Mouse (Mus musculus) heart, embryonic 16.5 days (tissue): Measurements from ENCODE around the gene Lrrc8b. TPM values are rescaled to one million over a fixed set of nuclear protein-coding genes. Genes with fewer than 3 reads are reported as not detected.

ENCODE experiments used
- ATAC-seq: fragments of 200-750 bp; cut with Nextera tagmentation; replicated peaks from 2 replicates; pipeline ENCODE4 v1.8.0; 2017; ENCODE audit warnings: moderate number of reproducible peaks; ENCODE audit not compliant: insufficient read depth, low FRiP score; ENCODE audit errors: extremely low read depth
- H3K27ac ChIP-seq: fragments of 300-500 bp; sonication (generic); 2 replicates; pipeline ENCODE4 v1.5.1; 2014; ENCODE audit warnings: mild to moderate bottlenecking, low read length, control low read depth, moderate library complexity
- H3K27me3 ChIP-seq: fragments of 300-500 bp; sonication (generic); 2 replicates; pipeline ENCODE4 v1.6.1; 2014; ENCODE audit warnings: low read length, mixed read lengths; ENCODE audit not compliant: control insufficient read depth, insufficient read depth
- H3K36me3 ChIP-seq: fragments of 300-500 bp; sonication (generic); 2 replicates; pipeline ENCODE4 v1.6.1; 2014; ENCODE audit not compliant: control insufficient read depth, insufficient read depth
- H3K4me1 ChIP-seq: fragments of 300-500 bp; sonication (generic); 2 replicates; pipeline ENCODE4 v1.6.1; 2014; ENCODE audit warnings: low read length, mixed read lengths; ENCODE audit not compliant: control insufficient read depth, insufficient read depth
- H3K4me2 ChIP-seq: fragments of 300-500 bp; sonication (generic); 2 replicates; pipeline ENCODE4 v1.6.1; 2014; ENCODE audit warnings: low read depth, mild to moderate bottlenecking, control low read depth, low read length
- H3K4me3 ChIP-seq: fragments of 300-500 bp; sonication (generic); 2 replicates; pipeline ENCODE4 v1.5.1; 2014; ENCODE audit warnings: mild to moderate bottlenecking, control low read depth, low read length
- H3K9ac ChIP-seq: fragments of 300-500 bp; sonication (generic); 2 replicates; pipeline ENCODE4 v1.6.1; 2014; ENCODE audit warnings: low read length, control low read depth
- H3K9me3 ChIP-seq: fragments of 300-500 bp; sonication (generic); replicated peaks from 2 replicates; pipeline ENCODE4 v1.6.1; 2016; ENCODE audit warnings: low read length; ENCODE audit not compliant: control insufficient read depth
- WGBS: fragments of 180-500 bp; shearing (Covaris S2); extraction: QIAGEN DNeasy Blood & Tissue Kit; methylation state at CpG from one replicate; pipeline ENCODE4 v1.1.7; 2014; 5-methylcytosine and 5-hydroxymethylcytosine counted together
- polyA plus RNA-seq: library from polyadenylated mRNA; unstranded; fragments of >200 nt; fragmentation: Nextera tagmentation; extraction: Ambion mirVana; gene quantifications from 2 replicates; pipeline ENCODE4 v1.2.1, GENCODE M21; 2015

Gene Lrrc8b
- polyA plus RNA-seq, 1 experiment from 2014 or later = 3.2 TPM

GRCm38 (mm10) chr5:105465550-105465949 lies 50.0 kb downstream of the Lrrc8b start:
- WGBS = 92% methylated on average over 8 of the region's 8 CpGs

GRCm38 (mm10) chr5:105466471-105466902 lies 50.9 kb downstream of the Lrrc8b start:
- Histone ChIP-seq H3K9ac (no peak overlapping the region), H3K27me3 (no peaks in the 10 kb centered on the region), H3K9me3 (no peaks in the 10 kb centered on the region), H3K4me1 (no peaks in the 10 kb centered on the region), H3K4me2 (no peak overlapping the region), H3K27ac (no peak overlapping the region), H3K4me3 (no peak overlapping the region), H3K36me3 (no peaks in the 10 kb centered on the region)
- no peak for ATAC-seq
- 89% methylated on average over 7 of the region's 7 CpGs for WGBS

More at GRCm38 (mm10) chr5:105465550-105465949, 50.0 kb downstream of the Lrrc8b start:
- no peak for ATAC-seq
- H3K27me3 ChIP-seq = no peaks in the 10 kb centered on the region
- no peak overlapping the region for H3K27ac ChIP-seq
- no peaks in the 10 kb centered on the region for H3K4me1 ChIP-seq
- H3K4me3 ChIP-seq = no peak overlapping the region
- H3K36me3 ChIP-seq = no peaks in the 10 kb centered on the region
- no peak overlapping the region for H3K9ac ChIP-seq
- H3K9me3 ChIP-seq = no peaks in the 10 kb centered on the region
- H3K4me2 ChIP-seq = no peak overlapping the region

- Histone ChIP-seq H3K27me3 (no peaks in the 10 kb centered on the region), H3K4me3 (no peak overlapping the region), H3K9me3 (no peaks in the 10 kb centered on the region), H3K4me1 (no peaks in the 10 kb centered on the region), H3K36me3 (no peaks in the 10 kb centered on the region), H3K4me2 (no peak overlapping the region), H3K27ac (no peak overlapping the region), H3K9ac (no peak overlapping the region)
- ATAC-seq = no peak
- WGBS = 85% methylated on average over 10 of the region's 10 CpGs
Observed at GRCm38 (mm10) chr5:105467271-105467670, 51.7 kb downstream of the Lrrc8b start.

- ATAC-seq = no peak
- Histone ChIP-seq H3K36me3 (no peaks in the 10 kb centered on the region), H3K4me2 (no peak overlapping the region), H3K4me3 (no peak overlapping the region), H3K27me3 (no peaks in the 10 kb centered on the region), H3K9ac (no peak overlapping the region), H3K9me3 (no peaks in the 10 kb centered on the region), H3K27ac (no peak overlapping the region), H3K4me1 (no peaks in the 10 kb centered on the region)
- WGBS = 68% methylated on average over 5 of the region's 5 CpGs
Observed at GRCm38 (mm10) chr5:105472983-105473705, 57.6 kb downstream of the Lrrc8b start.

DNA sequence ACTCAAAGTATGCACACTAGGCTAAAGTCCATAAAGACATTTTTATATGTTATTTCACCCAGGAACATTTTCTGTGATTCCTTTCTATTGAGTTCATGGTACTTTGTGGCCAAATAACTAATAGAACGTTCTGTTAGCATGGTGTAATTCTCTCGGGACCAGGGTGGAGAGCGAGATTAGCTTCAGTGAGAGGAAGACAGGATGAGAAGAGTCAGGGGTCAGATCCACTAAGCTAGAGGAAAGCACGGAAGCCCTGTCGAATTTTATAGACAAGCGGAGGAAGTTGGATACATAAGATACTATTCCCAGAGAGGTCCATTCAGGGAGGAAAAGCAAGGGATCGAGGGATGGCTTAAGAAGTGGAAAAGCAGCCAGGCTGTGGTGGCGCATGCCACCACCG lies 62.0 kb downstream of the Lrrc8b start:
- Histone ChIP-seq H3K4me2 (no peak overlapping the region), H3K4me3 (no peak overlapping the region), H3K36me3 (peaks cover 17% of the 10 kb centered on the region), H3K9ac (no peak overlapping the region), H3K4me1 (no peaks in the 10 kb centered on the region), H3K27me3 (no peaks in the 10 kb centered on the region), H3K27ac (no peak overlapping the region), H3K9me3 (no peaks in the 10 kb centered on the region)
- no peak for ATAC-seq
- 75% methylated on average over 9 of the region's 9 CpGs for WGBS

GRCm38 (mm10) chr5:105479673-105480072 lies 64.1 kb downstream of the Lrrc8b start:
- ATAC-seq = no peak
- Histone ChIP-seq H3K4me1 (no peaks in the 10 kb centered on the region), H3K4me3 (no peak overlapping the region), H3K4me2 (no peak overlapping the region), H3K27me3 (no peaks in the 10 kb centered on the region), H3K9ac (no peak overlapping the region), H3K27ac (no peak overlapping the region), H3K36me3 (peaks cover 17% of the 10 kb centered on the region), H3K9me3 (no peaks in the 10 kb centered on the region)
- WGBS = 87% methylated on average over 13 of the region's 13 CpGs

- no peaks in the 10 kb centered on the region for H3K9me3 ChIP-seq
- no peaks in the 10 kb centered on the region for H3K27me3 ChIP-seq
- WGBS = 92% methylated on average over 17 of the region's 17 CpGs
- peaks cover 17% of the 10 kb centered on the region for H3K36me3 ChIP-seq
- H3K9ac ChIP-seq = no peak overlapping the region
- no peak overlapping the region for H3K27ac ChIP-seq
- no peaks in the 10 kb centered on the region for H3K4me1 ChIP-seq
- H3K4me2 ChIP-seq = no peak overlapping the region
- no peak overlapping the region for H3K4me3 ChIP-seq
- no peak for ATAC-seq
Observed at GRCm38 (mm10) chr5:105480561-105480960, 65.0 kb downstream of the Lrrc8b start.

GRCm38 (mm10) chr5:105483632-105484031 lies 68.1 kb downstream of the Lrrc8b start:
- ATAC-seq = no peak
- H3K4me1 ChIP-seq = no peaks in the 10 kb centered on the region
- H3K27me3 ChIP-seq = no peaks in the 10 kb centered on the region
- H3K4me3 ChIP-seq = no peak overlapping the region
- H3K9me3 ChIP-seq = no peaks in the 10 kb centered on the region
- WGBS = 72% methylated on average over 2 of the region's 2 CpGs
- peaks cover 20% of the 10 kb centered on the region for H3K36me3 ChIP-seq
- H3K9ac ChIP-seq = no peak overlapping the region
- H3K27ac ChIP-seq = no peak overlapping the region
- H3K4me2 ChIP-seq = no peak overlapping the region

DNA sequence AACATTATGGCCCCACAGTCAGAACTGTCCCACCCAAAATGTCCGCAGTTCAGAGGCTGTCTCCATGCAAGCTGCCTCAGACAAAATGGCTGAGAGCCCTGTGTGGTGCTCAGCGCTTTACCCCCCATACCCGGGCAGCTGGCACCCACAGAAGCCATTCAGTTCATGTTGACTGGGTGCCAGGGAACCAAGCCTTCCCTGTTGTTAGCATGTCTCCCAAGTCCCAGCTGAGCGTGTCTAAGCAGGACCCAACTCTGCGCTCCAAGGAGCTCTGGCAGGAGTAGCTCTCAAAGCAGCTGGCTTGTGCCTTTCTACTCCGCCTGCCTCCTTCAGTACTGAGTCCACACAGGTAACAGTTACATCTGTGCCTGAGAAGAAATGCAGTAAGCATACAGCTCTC lies 68.7 kb downstream of the Lrrc8b start:
- Histone ChIP-seq H3K27me3 (no peaks in the 10 kb centered on the region), H3K9ac (no peak overlapping the region), H3K4me1 (no peaks in the 10 kb centered on the region), H3K4me3 (no peak overlapping the region), H3K9me3 (no peaks in the 10 kb centered on the region), H3K36me3 (peaks cover 20% of the 10 kb centered on the region), H3K4me2 (no peak overlapping the region), H3K27ac (no peak overlapping the region)
- no peak for ATAC-seq
- WGBS = 83% methylated on average over 6 of the region's 6 CpGs
